Mouse (Mus musculus) limb, embryonic 12.5 days (tissue): ENCODE measurements around the gene Rer1. TPM values are rescaled to one million over a fixed set of nuclear protein-coding genes. Genes with fewer than 3 reads are reported as not detected.
"Not testable (repeated sequence)": the region's sequence is repeated elsewhere in the genome, so short reads cannot be mapped to it uniquely, and the experiment has no call there.

Experiments used
- ATAC-seq: fragments of 200-750 bp; cut with Nextera tagmentation; 2 replicates; pipeline ENCODE4 v1.8.0; 2017; ENCODE audit warnings: low read depth, moderate TSS enrichment; ENCODE audit not compliant: insufficient number of reproducible peaks, insufficient read depth, low FRiP score, low TSS enrichment
- H3K27ac ChIP-seq: fragments of 300-500 bp; sonication (generic); 2 replicates; pipeline ENCODE4 v1.5.1; 2016; ENCODE audit warnings: mild to moderate bottlenecking, moderate library complexity
- H3K27me3 ChIP-seq: fragments of 300-500 bp; sonication (generic); 2 replicates; pipeline ENCODE4 v1.6.1; 2016; ENCODE audit warnings: mild to moderate bottlenecking, moderate library complexity
- H3K36me3 ChIP-seq: fragments of 300-500 bp; sonication (generic); 2 replicates; pipeline ENCODE4 v1.6.1; 2016; ENCODE audit warnings: mild to moderate bottlenecking, moderate library complexity
- H3K4me1 ChIP-seq: fragments of 300-500 bp; sonication (generic); replicated peaks from 2 replicates; pipeline ENCODE4 v1.6.1; 2016
- H3K4me2 ChIP-seq: fragments of 300-500 bp; sonication (generic); 2 replicates; pipeline ENCODE4 v1.6.1; 2016; ENCODE audit warnings: mild to moderate bottlenecking, moderate library complexity
- H3K4me3 ChIP-seq: fragments of 300-500 bp; sonication (generic); replicated peaks from 2 replicates; pipeline ENCODE4 v1.5.1; 2016; ENCODE audit warnings: mild to moderate bottlenecking
- H3K9ac ChIP-seq: fragments of 300-500 bp; sonication (generic); replicated peaks from 2 replicates; pipeline ENCODE4 v1.6.1; 2016; ENCODE audit warnings: mild to moderate bottlenecking, moderate library complexity
- H3K9me3 ChIP-seq: fragments of 300-500 bp; sonication (generic); 2 replicates; pipeline ENCODE4 v1.6.1; 2016; ENCODE audit warnings: mild to moderate bottlenecking, moderate library complexity
- WGBS: fragments of 180-500 bp; shearing (Covaris S2); methylation state at CpG from one replicate; pipeline ENCODE4 v1.1.7; 2016; 5-methylcytosine and 5-hydroxymethylcytosine counted together
- polyA plus RNA-seq: library from polyadenylated mRNA; unstranded; fragments of >200 nt; fragmentation: Nextera tagmentation; extraction: Ambion mirVana; gene quantifications from 2 replicates; pipeline ENCODE4 v1.2.1, GENCODE M21; 2016

Gene Rer1
- polyA plus RNA-seq, 1 experiment from 2014 or later = 141 TPM

DNA sequence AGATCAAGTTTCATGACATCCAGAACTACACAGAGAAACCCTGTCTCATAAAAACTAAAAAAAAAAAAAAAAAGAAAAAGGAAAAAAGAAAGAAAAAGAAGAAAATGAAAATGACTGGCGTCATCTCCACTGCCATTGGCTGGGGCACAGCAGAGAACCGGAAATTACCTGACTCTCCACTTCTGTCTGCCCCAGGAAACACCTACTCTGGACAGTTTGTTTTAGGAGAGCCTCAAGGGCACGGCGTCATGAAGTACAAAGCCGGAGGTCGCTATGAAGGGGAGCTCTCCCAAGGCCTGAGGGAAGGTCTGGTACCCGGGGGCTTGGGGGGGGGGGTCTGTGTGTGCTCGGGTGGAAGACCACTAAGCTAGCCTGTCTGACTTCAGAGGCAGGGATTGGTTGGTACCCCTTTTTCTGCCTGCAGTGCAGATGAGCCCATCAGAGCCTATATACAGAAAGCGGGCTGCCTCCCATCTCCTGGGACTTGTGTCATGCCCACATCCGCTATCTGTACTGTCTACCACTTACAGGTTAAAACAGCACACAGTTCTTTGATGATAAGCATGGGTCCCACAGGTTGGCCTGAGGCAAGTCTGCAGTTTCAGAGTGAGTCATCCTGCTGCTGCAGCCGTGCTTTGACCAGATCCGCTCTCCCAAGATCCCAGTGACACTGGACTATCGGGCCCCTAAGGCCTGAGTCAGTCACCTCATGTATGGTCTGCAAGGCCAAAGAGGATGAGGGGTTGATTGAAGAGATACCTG, 4.7 kb upstream of the Rer1 start:
- WGBS = 89% methylated on average over 13 of the region's 13 CpGs
- no peaks in the 10 kb centered on the region for H3K9me3 ChIP-seq
- no peak overlapping the region for H3K4me3 ChIP-seq
- H3K27ac ChIP-seq = no peak overlapping the region
- H3K9ac ChIP-seq = no peak overlapping the region
- H3K36me3 ChIP-seq = peaks cover 23% of the 10 kb centered on the region
- H3K27me3 ChIP-seq = no peaks in the 10 kb centered on the region
- no peak for ATAC-seq
- H3K4me1 ChIP-seq = peaks cover 12% of the 10 kb centered on the region
- no peak overlapping the region for H3K4me2 ChIP-seq

DNA sequence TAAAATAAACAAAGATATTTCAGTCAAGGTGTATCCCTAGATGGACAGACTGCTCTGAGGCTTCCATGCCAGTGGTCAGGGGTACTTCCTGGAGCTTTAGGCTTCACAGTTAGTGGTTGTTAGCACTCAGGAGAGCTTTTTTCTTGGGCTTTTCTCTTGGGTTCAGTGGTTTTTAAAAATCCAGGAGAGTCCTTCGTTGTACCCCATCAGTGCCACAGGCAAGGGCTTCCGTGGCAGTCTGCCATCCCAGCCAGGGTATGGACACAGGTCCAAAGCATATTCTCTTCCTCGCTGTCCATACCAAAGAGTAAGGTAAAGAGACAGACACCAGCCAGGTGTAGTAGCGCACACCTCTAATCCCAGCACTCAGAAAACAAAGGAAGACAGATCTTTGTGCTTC, 4.0 kb upstream of the Rer1 start:
- Histone ChIP-seq H3K4me3 (no peak overlapping the region), H3K27me3 (no peaks in the 10 kb centered on the region), H3K9ac (no peak overlapping the region), H3K27ac (no peak overlapping the region), H3K4me1 (peaks cover 12% of the 10 kb centered on the region), H3K4me2 (no peak overlapping the region), H3K9me3 (no peaks in the 10 kb centered on the region), H3K36me3 (peaks cover 23% of the 10 kb centered on the region)
- ATAC-seq = no peak
- 96% methylated on average over 4 of the region's 4 CpGs for WGBS

DNA sequence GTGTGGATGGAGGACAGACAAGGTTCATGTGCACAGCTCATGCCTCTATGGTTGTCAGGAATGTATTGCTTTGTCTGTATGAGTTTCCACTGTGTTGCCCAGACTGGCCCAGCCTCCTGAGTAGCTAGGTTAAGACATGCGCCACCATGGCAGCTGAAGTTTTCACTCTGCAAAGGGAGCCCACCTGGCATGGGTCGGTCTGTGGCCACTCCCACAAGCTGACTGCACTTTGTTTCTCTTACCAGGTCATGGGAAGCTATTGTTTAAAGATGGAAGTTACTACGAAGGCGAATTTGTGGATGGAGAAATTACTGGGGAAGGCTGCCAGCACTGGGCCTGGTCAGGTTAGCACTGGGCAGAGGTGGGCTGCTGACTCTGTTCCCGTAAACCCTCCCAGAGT, 3.1 kb upstream of the Rer1 start:
- ATAC-seq = no peak
- no peak overlapping the region for H3K27ac ChIP-seq
- H3K4me3 ChIP-seq = no peak overlapping the region
- no peak overlapping the region for H3K9ac ChIP-seq
- WGBS = 89% methylated on average over 5 of the region's 5 CpGs
- peaks cover 23% of the 10 kb centered on the region for H3K36me3 ChIP-seq
- no peak overlapping the region for H3K4me2 ChIP-seq
- no peaks in the 10 kb centered on the region for H3K27me3 ChIP-seq
- H3K9me3 ChIP-seq = no peaks in the 10 kb centered on the region
- H3K4me1 ChIP-seq = peaks cover 21% of the 10 kb centered on the region

DNA sequence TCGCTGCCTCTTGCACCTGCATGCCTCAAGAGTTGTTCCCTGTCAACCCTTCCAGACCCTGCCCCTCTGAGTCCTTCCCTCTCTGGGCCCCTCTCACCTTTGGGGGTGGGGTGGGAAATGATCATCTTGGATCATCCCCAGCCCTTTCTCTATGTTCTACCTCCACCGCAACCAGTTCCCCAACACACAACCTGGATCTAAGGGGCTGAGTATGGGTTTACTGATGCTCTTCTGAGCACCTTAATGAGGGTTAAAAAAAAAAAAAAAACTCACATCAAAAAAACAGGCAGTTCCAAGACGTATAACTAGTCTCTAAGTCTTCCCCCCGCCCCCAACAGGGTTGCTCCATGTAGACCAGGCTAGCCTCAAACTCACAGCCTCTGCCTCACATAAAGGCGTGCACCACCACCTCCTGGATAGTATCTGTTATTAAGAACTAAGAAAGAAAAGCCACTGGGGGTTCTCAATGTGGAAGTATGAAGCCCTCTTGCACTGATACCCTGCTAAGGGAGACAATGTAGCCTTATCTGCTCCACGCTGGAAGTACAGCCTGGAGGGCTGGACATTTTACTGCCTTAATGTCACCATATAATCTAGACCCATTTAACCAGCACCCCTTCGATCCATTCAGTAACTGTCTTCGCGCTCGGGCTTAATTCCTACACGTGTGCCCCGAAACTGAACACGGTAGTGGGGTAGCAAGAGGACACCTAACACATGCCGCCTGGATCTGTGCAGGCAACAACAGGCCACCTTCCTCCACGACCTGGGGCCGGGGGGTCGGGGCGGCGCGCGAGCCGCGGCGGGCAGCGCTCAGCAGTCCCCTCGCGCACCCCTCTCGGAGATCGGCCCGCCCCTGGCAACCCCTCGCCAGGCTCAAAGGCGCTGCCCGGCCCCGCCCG, 725 bp downstream of the Rer1 start:
- no peak; the same call in none of the 2 replicates for ATAC-seq
- Histone ChIP-seq H3K4me2 (peak overlapping the region; percentile 91), H3K4me1 (peaks cover 27% of the 10 kb centered on the region), H3K4me3 (peak overlapping the region; percentile 96), H3K36me3 (peaks cover 50% of the 10 kb centered on the region), H3K9ac (peak overlapping the region; percentile 94), H3K9me3 (no peaks in the 10 kb centered on the region), H3K27ac (peak overlapping the region; percentile 92), H3K27me3 (no peaks in the 10 kb centered on the region)
- WGBS = 6% methylated on average over 35 of the region's 35 CpGs

DNA sequence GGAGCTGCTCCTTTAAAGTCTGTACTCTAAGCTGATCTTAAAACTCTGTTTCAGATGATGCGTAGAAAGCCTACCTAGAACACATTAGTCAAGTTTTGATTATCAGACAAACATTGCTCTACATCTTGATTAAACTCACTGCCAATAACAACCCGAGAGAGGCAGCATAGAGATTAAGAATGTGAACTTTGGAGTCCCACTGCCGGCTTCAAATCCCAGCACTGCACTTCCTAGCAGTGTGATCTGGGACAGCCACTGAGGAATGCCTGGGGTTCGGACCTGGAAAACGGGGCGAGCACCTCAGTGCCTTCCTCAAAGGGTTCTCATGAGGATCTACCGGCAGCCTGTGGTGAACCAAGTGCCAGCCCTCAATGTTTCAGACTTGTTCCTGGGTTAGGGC, 1.8 kb downstream of the Rer1 start:
- 87% methylated on average over 7 of the region's 7 CpGs for WGBS
- H3K36me3 ChIP-seq = peaks cover 52% of the 10 kb centered on the region
- H3K4me2 ChIP-seq = peak overlapping the region; percentile 91; the same call in 1 of the 2 replicates
- no peak overlapping the region for H3K4me3 ChIP-seq
- peaks cover 27% of the 10 kb centered on the region for H3K4me1 ChIP-seq
- no peak for ATAC-seq
- peak overlapping the region; percentile 94; the same call in 1 of the 2 replicates for H3K9ac ChIP-seq
- H3K27me3 ChIP-seq = no peaks in the 10 kb centered on the region
- no peaks in the 10 kb centered on the region for H3K9me3 ChIP-seq
- H3K27ac ChIP-seq = no peak overlapping the region

DNA sequence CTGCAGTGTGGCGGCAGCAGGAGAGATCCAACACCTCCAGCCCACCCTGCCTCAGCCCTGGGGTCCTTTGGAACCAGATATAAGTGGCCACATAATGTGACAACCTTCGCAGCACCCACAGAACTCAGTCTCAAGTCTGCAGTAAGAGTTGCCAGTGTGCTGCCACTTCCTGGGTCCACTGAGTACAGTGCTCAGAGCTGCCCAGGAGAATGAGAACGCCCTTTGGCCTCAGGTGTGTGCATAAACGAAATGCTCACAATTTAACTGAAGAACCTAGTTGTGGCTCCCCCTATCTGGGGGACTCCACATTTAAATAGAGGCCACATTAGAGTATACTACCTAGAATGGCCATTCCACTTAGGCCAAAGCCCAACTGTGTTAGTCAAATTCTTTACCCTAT, 2.6 kb downstream of the Rer1 start:
- no peak overlapping the region for H3K9ac ChIP-seq
- H3K27me3 ChIP-seq = no peaks in the 10 kb centered on the region
- no peak overlapping the region for H3K4me2 ChIP-seq
- H3K4me1 ChIP-seq = peaks cover 27% of the 10 kb centered on the region
- H3K9me3 ChIP-seq = no peaks in the 10 kb centered on the region
- no peak overlapping the region for H3K27ac ChIP-seq
- H3K4me3 ChIP-seq = no peak overlapping the region
- peaks cover 50% of the 10 kb centered on the region for H3K36me3 ChIP-seq
- WGBS = 88% methylated on average over 4 of the region's 4 CpGs
- ATAC-seq = no peak

DNA sequence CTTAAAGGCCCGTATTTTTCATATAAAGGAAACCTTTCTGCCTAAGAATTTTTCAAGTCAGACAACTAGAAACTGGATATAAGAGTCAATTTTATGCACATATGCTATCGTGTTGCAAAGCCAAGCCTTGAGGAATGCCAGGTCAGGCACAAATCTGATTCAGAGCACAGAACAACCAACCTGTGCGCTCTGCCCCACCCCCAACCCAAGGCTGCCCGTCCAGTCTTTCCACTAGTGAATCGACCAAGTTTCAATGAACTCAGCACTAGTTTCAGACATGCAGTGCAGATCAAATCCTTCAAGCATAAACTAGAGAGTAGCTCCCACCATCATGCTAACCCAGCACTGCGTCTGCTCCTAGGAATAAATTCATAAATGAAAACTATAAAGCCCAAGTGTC, 6.5 kb downstream of the Rer1 start:
- WGBS = 86% methylated on average over 6 of the region's 6 CpGs
- Histone ChIP-seq H3K4me1 (peaks cover 10% of the 10 kb centered on the region), H3K27ac (no peak overlapping the region), H3K9ac (no peak overlapping the region), H3K4me2 (no peak overlapping the region), H3K36me3 (peaks cover 86% of the 10 kb centered on the region), H3K9me3 (no peaks in the 10 kb centered on the region), H3K4me3 (no peak overlapping the region), H3K27me3 (no peaks in the 10 kb centered on the region)
- ATAC-seq = no peak

DNA sequence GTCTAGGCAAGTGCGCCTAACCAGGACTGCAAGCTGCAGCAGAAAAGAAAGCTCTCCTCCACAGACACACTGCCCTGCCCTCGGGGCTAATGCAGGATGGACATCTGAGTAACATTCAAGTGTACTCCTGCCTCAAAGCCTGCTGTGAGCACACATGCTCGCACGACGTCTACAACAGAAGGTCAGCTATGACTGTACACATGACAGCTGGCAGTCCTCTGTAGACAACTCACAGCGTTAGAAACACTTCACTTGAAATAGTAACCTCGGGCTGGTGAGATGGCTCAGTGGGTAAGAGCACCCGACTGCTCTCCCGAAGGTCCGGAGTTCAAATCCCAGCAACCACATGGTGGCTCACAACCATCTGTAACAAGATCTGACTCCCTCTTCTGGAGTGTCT, 7.4 kb downstream of the Rer1 start:
- WGBS = 92% methylated on average over 10 of the region's 10 CpGs
- H3K4me2 ChIP-seq, H3K9ac ChIP-seq, H3K27ac ChIP-seq, H3K4me1 ChIP-seq, H3K27me3 ChIP-seq, H3K9me3 ChIP-seq, H3K4me3 ChIP-seq, ATAC-seq: not testable (repeated sequence)
- H3K36me3 ChIP-seq = peaks cover 92% of the 10 kb centered on the region

DNA sequence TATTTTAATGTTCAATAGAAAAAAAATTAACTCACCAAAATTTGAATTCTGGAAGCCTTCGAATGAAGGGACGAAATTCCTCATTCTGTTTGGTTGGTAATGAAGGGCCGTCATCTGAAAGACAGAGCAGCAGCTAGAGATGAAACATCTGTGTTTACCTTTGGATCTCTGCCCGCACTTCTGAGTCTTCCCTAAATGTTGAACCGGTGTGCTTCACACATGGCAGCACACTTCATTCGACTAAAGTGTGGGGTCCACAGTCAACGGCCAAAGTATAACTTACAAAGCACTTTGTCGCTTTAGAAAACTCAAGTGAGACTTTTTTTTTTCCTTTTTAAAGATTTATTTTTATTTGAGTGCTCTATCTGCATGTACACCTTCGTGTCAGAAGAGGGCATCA, 9.5 kb downstream of the Rer1 start:
- H3K9ac ChIP-seq = no peak overlapping the region
- H3K4me3 ChIP-seq = no peak overlapping the region
- no peak overlapping the region for H3K4me2 ChIP-seq
- 94% methylated on average over 9 of the region's 9 CpGs for WGBS
- no peak for ATAC-seq
- H3K9me3 ChIP-seq = no peaks in the 10 kb centered on the region
- no peak overlapping the region for H3K27ac ChIP-seq
- H3K36me3 ChIP-seq = peaks cover 92% of the 10 kb centered on the region
- no peaks in the 10 kb centered on the region for H3K4me1 ChIP-seq
- H3K27me3 ChIP-seq = no peaks in the 10 kb centered on the region

DNA sequence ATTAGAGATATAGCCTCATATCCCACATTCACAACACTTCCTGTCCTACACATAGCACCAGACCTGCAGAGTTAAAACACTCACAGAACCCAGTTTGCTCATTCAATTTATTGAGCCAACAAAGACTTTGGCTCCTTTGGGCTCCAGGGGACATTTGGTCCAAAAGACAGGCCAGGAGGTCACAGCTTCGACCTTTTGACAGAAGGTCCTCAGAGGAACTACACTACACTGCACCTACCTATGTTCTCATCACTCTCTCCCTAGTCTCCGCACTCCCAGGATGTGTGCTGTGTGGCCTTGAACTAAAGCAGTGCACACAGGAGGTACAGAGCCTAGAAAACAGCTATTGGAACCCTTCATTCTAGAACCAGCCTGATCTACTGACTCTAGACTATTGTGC, 10.4 kb downstream of the Rer1 start:
- Histone ChIP-seq H3K4me3 (no peak overlapping the region), H3K9ac (no peak overlapping the region), H3K36me3 (peaks cover 94% of the 10 kb centered on the region), H3K4me1 (no peaks in the 10 kb centered on the region), H3K9me3 (no peaks in the 10 kb centered on the region), H3K27me3 (no peaks in the 10 kb centered on the region), H3K27ac (no peak overlapping the region), H3K4me2 (no peak overlapping the region)
- WGBS = 92% methylated on average over 2 of the region's 2 CpGs
- no peak for ATAC-seq

DNA sequence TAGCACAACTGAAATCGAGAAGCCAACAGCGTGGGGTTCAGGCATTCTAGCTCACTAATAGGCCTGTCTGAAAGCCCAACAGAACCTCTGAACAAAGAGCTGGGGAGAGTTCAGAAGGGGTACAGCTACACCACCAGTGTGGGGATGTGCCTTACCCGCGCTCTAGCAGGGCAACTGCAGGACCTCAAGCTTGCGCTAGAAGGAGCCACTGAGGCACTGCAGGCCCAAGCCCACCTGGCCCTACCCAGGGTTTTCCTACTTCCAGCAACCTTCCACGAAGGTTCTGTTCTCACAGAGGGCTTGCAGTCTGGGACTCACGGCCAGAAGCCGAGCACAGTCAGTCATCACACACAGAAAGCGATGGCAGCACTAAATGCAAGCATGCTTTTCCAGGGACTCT, 11.0 kb downstream of the Rer1 start:
- Histone ChIP-seq H3K4me3 (no peak overlapping the region), H3K4me1 (no peaks in the 10 kb centered on the region), H3K4me2 (no peak overlapping the region), H3K9ac (no peak overlapping the region), H3K9me3 (no peaks in the 10 kb centered on the region), H3K36me3 (peaks cover 94% of the 10 kb centered on the region), H3K27ac (no peak overlapping the region), H3K27me3 (no peaks in the 10 kb centered on the region)
- WGBS = 87% methylated on average over 9 of the region's 9 CpGs
- ATAC-seq = no peak
